Mouse (Mus musculus): ENCODE results near the gene Atrnl1. TPM values are rescaled to one million over a fixed set of nuclear protein-coding genes. Genes with fewer than 3 reads are reported as not detected.

Atrnl1 gene
- 10 to 100 TPM; 24.4 to 26.6 TPM for total RNA-seq (2021)
- long read RNA-seq, experiment 1, partial matches to known transcripts: 2 of 5 reads
- long read RNA-seq, experiment 1, other reads (novel, unspliced or antisense): 3 of 5 reads
- long read RNA-seq, experiment 2, partial matches to known transcripts: 2 of 4 reads
- long read RNA-seq, experiment 2, other reads (novel, unspliced or antisense): 2 of 4 reads

GRCm38 (mm10) chr19:57610476-57611261 lies at the start of gene Atrnl1:
TSS of gene Atrnl1 (plus strand) at chr19:57611034.
- DNase-seq (ENCODE audit: low spot score in 2 of 2): peak; percentile 80 to 87

GRCm38 (mm10) chr19:57561486-57561885 lies 49.3 kb upstream of the Atrnl1 start:
- no peak for DNase-seq (ENCODE audit: low spot score in 2 of 2)

- no peak for DNase-seq (ENCODE audit: low spot score in 2 of 2)
Measured at GRCm38 (mm10) chr19:57569040-57569439, 41.8 kb upstream of the Atrnl1 start.

- DNase-seq (ENCODE audit: low spot score in 2 of 2): no peak
Measured at GRCm38 (mm10) chr19:57572360-57573237, 38.2 kb upstream of the Atrnl1 start.

GRCm38 (mm10) chr19:57573470-57573869 lies 37.4 kb upstream of the Atrnl1 start:
- no peak for DNase-seq (ENCODE audit: low spot score in 2 of 2)

- no peak for DNase-seq (ENCODE audit: low spot score in 2 of 2)
Measured at GRCm38 (mm10) chr19:57575027-57575426, 35.8 kb upstream of the Atrnl1 start.

- no peak for DNase-seq (ENCODE audit: low spot score in 2 of 2)
Measured at GRCm38 (mm10) chr19:57576836-57577235, 34.0 kb upstream of the Atrnl1 start.

- DNase-seq (ENCODE audit: low spot score in 2 of 2): no peak
Measured at GRCm38 (mm10) chr19:57577256-57577655, 33.6 kb upstream of the Atrnl1 start.

GRCm38 (mm10) chr19:57580962-57581361 lies 29.9 kb upstream of the Atrnl1 start:
- peak in 1 of 2 experiments; percentile 17 for DNase-seq (ENCODE audit: low spot score in 2 of 2)

GRCm38 (mm10) chr19:57585231-57585792 lies 25.5 kb upstream of the Atrnl1 start:
- no peak for DNase-seq (ENCODE audit: low spot score in 2 of 2)

- no peak for DNase-seq (ENCODE audit: low spot score in 2 of 2)
Measured at GRCm38 (mm10) chr19:57586172-57586571, 24.7 kb upstream of the Atrnl1 start.

- no peak for DNase-seq (ENCODE audit: low spot score in 2 of 2)
Measured at GRCm38 (mm10) chr19:57589516-57589915, 21.3 kb upstream of the Atrnl1 start.

- no peak for DNase-seq (ENCODE audit: low spot score in 2 of 2)
Measured at GRCm38 (mm10) chr19:57590895-57591294, 19.9 kb upstream of the Atrnl1 start.

- no peak for DNase-seq (ENCODE audit: low spot score in 2 of 2)
Measured at GRCm38 (mm10) chr19:57591631-57592030, 19.2 kb upstream of the Atrnl1 start.

- no peak for DNase-seq (ENCODE audit: low spot score in 2 of 2)
Measured at GRCm38 (mm10) chr19:57592355-57592754, 18.5 kb upstream of the Atrnl1 start.

GRCm38 (mm10) chr19:57599126-57599525 lies 11.7 kb upstream of the Atrnl1 start:
- no peak for DNase-seq (ENCODE audit: low spot score in 2 of 2)

GRCm38 (mm10) chr19:57600233-57600929 lies 10.5 kb upstream of the Atrnl1 start:
- DNase-seq (ENCODE audit: low spot score in 2 of 2): no peak

GRCm38 (mm10) chr19:57600930-57601328 lies 9.9 kb upstream of the Atrnl1 start:
- DNase-seq (ENCODE audit: low spot score in 2 of 2): no peak

- DNase-seq (ENCODE audit: low spot score in 2 of 2): no peak
Measured at GRCm38 (mm10) chr19:57603593-57603992, 7.2 kb upstream of the Atrnl1 start.

- DNase-seq (ENCODE audit: low spot score in 2 of 2): no peak
Measured at GRCm38 (mm10) chr19:57605941-57606340, 4.9 kb upstream of the Atrnl1 start.

- no peak for DNase-seq (ENCODE audit: low spot score in 2 of 2)
Measured at GRCm38 (mm10) chr19:57606351-57606750, 4.5 kb upstream of the Atrnl1 start.

All from gastrocnemius, postnatal 4 days (tissue).